In genomic region chr11:88046323-88046937, GRCm38 (mm10) we compare ENCODE assay signal across 9 mouse cellular contexts. TPM values are rescaled to one million over a fixed set of nuclear protein-coding genes. Genes with fewer than 3 reads are reported as not detected.
DNase-seq lines count a peak whose midpoint lies in the region; ATAC-seq and TF ChIP-seq lines count a peak whose summit lies in the region.
"Had no signal": no experiment of that assay in that cellular context is flagged by ENCODE, and none has a peak within 500 bp of the region (broad histone marks: within the 10 kb centered on the region; RNA-seq: fewer than 3 reads in every experiment).

No protein-coding gene starts in this region.

- peaks cover 34% of the 10 kb centered on the region for H3K36me3 ChIP-seq in erythroblast, embryonic 14.5 days (ENCODE audit: control insufficient read depth)
- H3K36me3 ChIP-seq in CH12.LX (replicated peaks in 1 of 2; ENCODE audit: control insufficient read depth in 1 of 2, insufficient read depth in 1 of 2, low read length in 1 of 2) = peaks cover 20 to 32% of the 10 kb centered on the region in 2 experiments
- H3K36me3 ChIP-seq in embryonic facial prominence, embryonic 11.5 days (replicated peaks; ENCODE audit: control insufficient read depth, insufficient read depth, low read depth, low read length) = no peaks in the 10 kb centered on the region; the same call in 1 of the 2 replicates
- H3K36me3 ChIP-seq in intestine, embryonic 16.5 days (ENCODE audit: control insufficient read depth, insufficient read depth, low read length) = no peaks in the 10 kb centered on the region
- H3K36me3 ChIP-seq in neural tube, embryonic 14.5 days (ENCODE audit: control insufficient read depth, insufficient read depth, low read length) = peaks cover 13% of the 10 kb centered on the region

- no peaks in the 10 kb centered on the region for H3K27me3 ChIP-seq in erythroblast, embryonic 14.5 days (ENCODE audit: control insufficient read depth)
- H3K27me3 ChIP-seq in CH12.LX (replicated peaks) = no peaks in the 10 kb centered on the region
- no peaks in the 10 kb centered on the region for H3K27me3 ChIP-seq in embryonic facial prominence, embryonic 11.5 days (ENCODE audit: control insufficient read depth, insufficient read depth, low read length)
- H3K27me3 ChIP-seq in intestine, embryonic 16.5 days (replicated peaks; ENCODE audit: control insufficient read depth, insufficient read depth, low read length) = no peaks in the 10 kb centered on the region
- H3K27me3 ChIP-seq in neural tube, embryonic 14.5 days (ENCODE audit: control insufficient read depth, insufficient read depth, low read length) = no peaks in the 10 kb centered on the region
- H3K27me3 ChIP-seq: Patski had no signal

- dilution Hi-C loops in CH12.LX (cut with MboI; ENCODE audit: extremely low pct_ligation_motif_present, extremely low pct_unique_long_range_greater_than_20kb, low sequenced_read_pairs) = no loop called here

- 63% methylated on average over 17 of the region's 17 CpGs for WGBS in embryonic facial prominence, embryonic 11.5 days
- 58% methylated on average over 17 of the region's 17 CpGs for WGBS in intestine, embryonic 16.5 days
- 64% methylated on average over 17 of the region's 17 CpGs for WGBS in neural tube, embryonic 14.5 days

- TF ChIP-seq RAD21 in CH12.LX (IDR thresholded peaks at IDR 0.05; ENCODE audit: low read depth, low read length) = no peak

- H3K79me2 ChIP-seq in CH12.LX (replicated peaks; ENCODE audit: control insufficient read depth, extremely low read depth, insufficient read depth, poor library complexity, severe bottlenecking) = peaks cover 52% of the 10 kb centered on the region

- DNase-seq in CH12.LX (ENCODE audit: extremely low read depth) = peak; percentile 82
- no peak for DNase-seq in embryonic facial prominence, embryonic 11.5 days (ENCODE audit: low spot score)
- DNase-seq in gastrocnemius, adult 8-10 months (ENCODE audit: low spot score in 2 of 2) = no peak

- in situ Hi-C loops in CH12.LX (cut with MboI; ENCODE audit: low pct_ligation_motif_present, low pct_unique_long_range_greater_than_20kb, low sequenced_read_pairs) = loop anchor here (5.0 kb wide), 1 partner anchor 59 kb away; the partner anchor contains the start of gene Dynll2

- no peaks in the 10 kb centered on the region for H3K9me3 ChIP-seq in erythroblast, embryonic 14.5 days (ENCODE audit: control insufficient read depth, low read length)
- H3K9me3 ChIP-seq in CH12.LX (replicated peaks; ENCODE audit: low read length) = no peaks in the 10 kb centered on the region
- no peaks in the 10 kb centered on the region for H3K9me3 ChIP-seq in embryonic facial prominence, embryonic 11.5 days (replicated peaks; ENCODE audit: control insufficient read depth, low read length)
- no peaks in the 10 kb centered on the region for H3K9me3 ChIP-seq in intestine, embryonic 16.5 days (ENCODE audit: control insufficient read depth, low read length)
- no peaks in the 10 kb centered on the region for H3K9me3 ChIP-seq in neural tube, embryonic 14.5 days (ENCODE audit: control insufficient read depth, low read length)

- peaks cover 34% of the 10 kb centered on the region for H3K4me1 ChIP-seq in erythroblast, embryonic 14.5 days (ENCODE audit: control insufficient read depth)
- H3K4me1 ChIP-seq in CH12.LX (ENCODE audit: control insufficient read depth in 1 of 2, insufficient read depth in 2 of 2) = peaks cover 2 to 38% of the 10 kb centered on the region in 2 experiments; a peak in 3 of 4 replicates
- no peaks in the 10 kb centered on the region for H3K4me1 ChIP-seq in embryonic facial prominence, embryonic 11.5 days (ENCODE audit: control insufficient read depth, insufficient read depth, low read length)
- H3K4me1 ChIP-seq in intestine, embryonic 16.5 days (ENCODE audit: control insufficient read depth, insufficient read depth, low read length) = peaks cover 17% of the 10 kb centered on the region
- peaks cover 28% of the 10 kb centered on the region for H3K4me1 ChIP-seq in neural tube, embryonic 14.5 days (ENCODE audit: control insufficient read depth, insufficient read depth, low read length)

- TF ChIP-seq CTCF in CH12.LX (conservative IDR thresholded peaks at IDR 0.05 in 1 of 2, IDR thresholded peaks at IDR 0.05 in 1 of 2; ENCODE audit: low read depth in 2 of 2, low read length in 2 of 2) = no peak

- peak overlapping the region; percentile 79 for H3K9ac ChIP-seq in CH12.LX (ENCODE audit: insufficient read depth, low read depth)
- peak overlapping the region; percentile 100 for H3K9ac ChIP-seq in embryonic facial prominence, embryonic 11.5 days (replicated peaks; ENCODE audit: low read length)
- peak overlapping the region; percentile 100 for H3K9ac ChIP-seq in intestine, embryonic 16.5 days (ENCODE audit: low read depth, low read length)
- peak overlapping the region; percentile 97; the same call in 1 of the 2 replicates for H3K9ac ChIP-seq in neural tube, embryonic 14.5 days (replicated peaks; ENCODE audit: low read depth, low read length)

- no peak for TF ChIP-seq EP300 in CH12.LX (IDR thresholded peaks at IDR 0.05; ENCODE audit: low read length)

- H3K27ac ChIP-seq in CH12.LX (ENCODE audit: insufficient read depth, low read depth) = peak overlapping the region; percentile 56; the same call in 1 of the 2 replicates
- no peak overlapping the region for H3K27ac ChIP-seq in embryonic facial prominence, embryonic 11.5 days (replicated peaks; ENCODE audit: low read depth, low read length)
- peak overlapping the region; percentile 100 for H3K27ac ChIP-seq in intestine, embryonic 16.5 days (ENCODE audit: low read length)
- H3K27ac ChIP-seq in neural tube, embryonic 14.5 days (ENCODE audit: low read depth, low read length) = peak overlapping the region; percentile 98

- peak overlapping the region; percentile 48 for H3K4me2 ChIP-seq in CH12.LX (ENCODE audit: insufficient read depth, low read depth, poor library complexity, severe bottlenecking)
- peak overlapping the region; percentile 29 for H3K4me2 ChIP-seq in embryonic facial prominence, embryonic 11.5 days (ENCODE audit: low read depth, low read length)
- H3K4me2 ChIP-seq in intestine, embryonic 16.5 days (ENCODE audit: low read depth, low read length) = peak overlapping the region; percentile 58
- H3K4me2 ChIP-seq in neural tube, embryonic 14.5 days (ENCODE audit: low read depth, low read length) = peak overlapping the region; percentile 52

- peak overlapping the region; percentile 100 for H3K4me3 ChIP-seq in erythroblast, embryonic 14.5 days (replicated peaks)
- peak overlapping the region; percentile 57 to 100 (median 75) for H3K4me3 ChIP-seq in CH12.LX (replicated peaks in 1 of 3; ENCODE audit: low read depth in 2 of 3, low read length in 2 of 3, poor library complexity in 1 of 3)
- peak overlapping the region; percentile 100 for H3K4me3 ChIP-seq in embryonic facial prominence, embryonic 11.5 days (ENCODE audit: low read depth, low read length)
- peak overlapping the region; percentile 97 for H3K4me3 ChIP-seq in intestine, embryonic 16.5 days (ENCODE audit: low read length)
- H3K4me3 ChIP-seq in neural tube, embryonic 14.5 days (ENCODE audit: low read depth, low read length) = peak overlapping the region; percentile 98

- ATAC-seq in erythroblast, adult 5-6 weeks (replicated peaks; ENCODE audit: low FRiP score, poor library complexity, severe bottlenecking) = no peak
- ATAC-seq in embryonic facial prominence, embryonic 11.5 days (replicated peaks; ENCODE audit: insufficient number of reproducible peaks, low FRiP score, low TSS enrichment, low read depth) = no peak
- no peak for ATAC-seq in intestine, embryonic 16.5 days
- ATAC-seq in neural tube, embryonic 14.5 days (ENCODE audit: low read depth) = no peak
- ATAC-seq in activated CD4-positive, CD25-positive, alpha-beta regulatory T cell, adult 4 months = no peak

- TF ChIP-seq POLR2A in CH12.LX (IDR thresholded peaks at IDR 0.05; ENCODE audit: low read depth, low read length) = no peak

RNA-seq across cellular contexts. Expression of gene Srsf1, which starts 0.7 kb away (rescaled TPM):
- 15.5 and 18.3 TPM in 2 replicates for polyA plus RNA-seq in erythroblast, embryonic 14.5 days (2012)
- 216 and 317 TPM in 2 replicates for total RNA-seq in erythroblast, adult 5-6 weeks (2015; ENCODE audit: low replicate concordance)
- total RNA-seq in erythroblast, adult 5-6 weeks (2017; ENCODE audit: low replicate concordance) = 505 and 650 TPM in 2 replicates
- total RNA-seq in CH12.LX (2012; rRNA removed) (416 and 617 TPM in 2 replicates), CH12.LX (2014; rRNA removed) (812 and 852 TPM in 2 replicates)
- 705 and 730 TPM in 2 replicates for polyA plus RNA-seq in CH12.LX (2012; ENCODE audit: insufficient read length, low read depth)
- polyA plus RNA-seq in embryonic facial prominence, embryonic 11.5 days (2014; fragmentation: Nextera tagmentation; extraction: Ambion mirVana) = 525 and 569 TPM in 2 replicates
- 169 and 170 TPM in 2 replicates for polyA plus RNA-seq in intestine, embryonic 16.5 days (2015; fragmentation: Nextera tagmentation; extraction: Ambion mirVana)
- 235 and 280 TPM in 2 replicates for polyA plus RNA-seq in neural tube, embryonic 14.5 days (2014; fragmentation: Nextera tagmentation; extraction: Ambion mirVana)
- polyA plus RNA-seq in activated CD4-positive, CD25-positive, alpha-beta regulatory T cell, adult 4 months (2017; shearing (Covaris generic)) = 10 to 100 TPM; 32.1 to 38.4 TPM
- total RNA-seq in gastrocnemius, adult 8-10 months (2022) = 10 to 100 TPM; 52.7 to 62.4 (median 59.0) TPM

RNA-seq across cellular contexts. Expression of gene Vezf1, which starts 21.6 kb away (rescaled TPM):
- 0.24 and 0.38 TPM in 2 replicates for polyA plus RNA-seq in erythroblast, embryonic 14.5 days (2012)
- total RNA-seq in erythroblast, adult 5-6 weeks (2015; ENCODE audit: low replicate concordance) = 15.8 and 23.4 TPM in 2 replicates
- total RNA-seq in erythroblast, adult 5-6 weeks (2017; ENCODE audit: low replicate concordance) = 7.9 and 11.7 TPM in 2 replicates
- 5.6 and 7.4 TPM in 2 replicates for total RNA-seq in CH12.LX (2012; rRNA removed)
- total RNA-seq in CH12.LX (2014; rRNA removed) = 8.3 and 9.8 TPM in 2 replicates
- 10.1 and 11.4 TPM in 2 replicates for polyA plus RNA-seq in CH12.LX (2012; ENCODE audit: insufficient read length, low read depth)
- 63.1 and 69.3 TPM in 2 replicates for polyA plus RNA-seq in embryonic facial prominence, embryonic 11.5 days (2014; fragmentation: Nextera tagmentation; extraction: Ambion mirVana)
- polyA plus RNA-seq in intestine, embryonic 16.5 days (2015; fragmentation: Nextera tagmentation; extraction: Ambion mirVana) = 23.3 and 24.1 TPM in 2 replicates
- 50.2 and 53.5 TPM in 2 replicates for polyA plus RNA-seq in neural tube, embryonic 14.5 days (2014; fragmentation: Nextera tagmentation; extraction: Ambion mirVana)
- 10 to 100 TPM; 20.6 to 21.0 TPM for polyA plus RNA-seq in activated CD4-positive, CD25-positive, alpha-beta regulatory T cell, adult 4 months (2017; shearing (Covaris generic))
- 100 to 1,000 TPM in 1 of 4 experiments, 10 to 100 TPM in 3; 98.6 to 102 (median 98.9) TPM for total RNA-seq in gastrocnemius, adult 8-10 months (2022)

RNA-seq across cellular contexts. Expression of gene Cuedc1, which starts 51.4 kb away (rescaled TPM):
- 0.05 and 0.13 TPM in 2 replicates for polyA plus RNA-seq in erythroblast, embryonic 14.5 days (2012)
- total RNA-seq in erythroblast, adult 5-6 weeks (2015; ENCODE audit: low replicate concordance) = 2.7 TPM in 1 of 2 replicates, not detected in the other
- 0.98 TPM in 1 of 2 replicates, not detected in the other for total RNA-seq in erythroblast, adult 5-6 weeks (2017; ENCODE audit: low replicate concordance)
- 0.34 and 0.47 TPM in 2 replicates for total RNA-seq in CH12.LX (2012; rRNA removed)
- 0.18 and 0.20 TPM in 2 replicates for total RNA-seq in CH12.LX (2014; rRNA removed)
- 0.51 and 0.76 TPM in 2 replicates for polyA plus RNA-seq in CH12.LX (2012; ENCODE audit: insufficient read length, low read depth)
- polyA plus RNA-seq in embryonic facial prominence, embryonic 11.5 days (2014; fragmentation: Nextera tagmentation; extraction: Ambion mirVana) = 11.2 and 13.1 TPM in 2 replicates
- polyA plus RNA-seq in intestine, embryonic 16.5 days (2015; fragmentation: Nextera tagmentation; extraction: Ambion mirVana) = 8.0 and 8.5 TPM in 2 replicates
- 34.0 and 38.3 TPM in 2 replicates for polyA plus RNA-seq in neural tube, embryonic 14.5 days (2014; fragmentation: Nextera tagmentation; extraction: Ambion mirVana)
- 1 to 10 TPM; 5.4 to 5.8 TPM for polyA plus RNA-seq in activated CD4-positive, CD25-positive, alpha-beta regulatory T cell, adult 4 months (2017; shearing (Covaris generic))
- 100 to 1,000 TPM; 108 to 156 (median 116) TPM for total RNA-seq in gastrocnemius, adult 8-10 months (2022)

RNA-seq across cellular contexts. Expression of gene Dynll2, which starts 59.1 kb away (rescaled TPM):
- polyA plus RNA-seq in erythroblast, embryonic 14.5 days (2012) = 3.0 and 3.3 TPM in 2 replicates
- total RNA-seq in erythroblast, adult 5-6 weeks (2015; ENCODE audit: low replicate concordance) = 2.1 and 2.5 TPM in 2 replicates
- total RNA-seq in erythroblast, adult 5-6 weeks (2017; ENCODE audit: low replicate concordance) = 3.2 and 7.8 TPM in 2 replicates
- total RNA-seq in CH12.LX (2012; rRNA removed) (35.8 and 43.0 TPM in 2 replicates), CH12.LX (2014; rRNA removed) (13.0 and 14.0 TPM in 2 replicates)
- polyA plus RNA-seq in CH12.LX (2012; ENCODE audit: insufficient read length, low read depth) = 147 and 148 TPM in 2 replicates
- 16.0 and 17.3 TPM in 2 replicates for polyA plus RNA-seq in embryonic facial prominence, embryonic 11.5 days (2014; fragmentation: Nextera tagmentation; extraction: Ambion mirVana)
- 27.9 and 30.5 TPM in 2 replicates for polyA plus RNA-seq in intestine, embryonic 16.5 days (2015; fragmentation: Nextera tagmentation; extraction: Ambion mirVana)
- polyA plus RNA-seq in neural tube, embryonic 14.5 days (2014; fragmentation: Nextera tagmentation; extraction: Ambion mirVana) = 30.5 and 37.9 TPM in 2 replicates
- 1 to 10 TPM; 4.3 to 4.4 TPM for polyA plus RNA-seq in activated CD4-positive, CD25-positive, alpha-beta regulatory T cell, adult 4 months (2017; shearing (Covaris generic))
- total RNA-seq in gastrocnemius, adult 8-10 months (2022) = 100 to 1,000 TPM; 201 to 320 (median 253) TPM
